Mouse (Mus musculus) MEL (cell line): ENCODE measurements around the gene Flnb. TPM values are rescaled to one million over a fixed set of nuclear protein-coding genes. Genes with fewer than 3 reads are reported as not detected.

Experiments used
- DNase-seq: peaks from one replicate; pipeline ENCODE4 v3.0.0; 2011; ENCODE audit warnings: low read depth, low spot score
- H3K27ac ChIP-seq: 2 replicates; pipeline ENCODE4 v1.5.1; 2012; ENCODE audit warnings: low read depth, mild to moderate bottlenecking, control low read depth, low read length, moderate library complexity; ENCODE audit not compliant: control insufficient read depth
- H3K27me3 ChIP-seq, 2 experiments: fragments of 150-350 bp in 1 of 2; sonication (generic) in 1 of 2; 2 replicates each; pipeline ENCODE4 v1.6.1; 2012; ENCODE audit warnings: low read length in 2 of 2, mild to moderate bottlenecking in 2 of 2, improper control_type of control experiment in 1 of 2, moderate library complexity in 1 of 2; ENCODE audit not compliant: insufficient read depth in 2 of 2, control insufficient read depth in 1 of 2
- H3K36me3 ChIP-seq, 2 experiments: 2 replicates each; pipeline ENCODE4 v1.6.1; 2012 to 2014; ENCODE audit warnings: low read length in 2 of 2, improper control_type of control experiment in 1 of 2, inconsistent platforms in 1 of 2, mild to moderate bottlenecking in 1 of 2; ENCODE audit not compliant: insufficient read depth in 2 of 2, control insufficient read depth in 1 of 2
- H3K4me1 ChIP-seq, 2 experiments: fragments of 150-350 bp in 1 of 2; sonication (generic) in 1 of 2; 2 replicates each; pipeline ENCODE4 v1.6.1; 2012; ENCODE audit warnings: low read length in 2 of 2, improper control_type of control experiment in 1 of 2, mild to moderate bottlenecking in 1 of 2; ENCODE audit not compliant: insufficient read depth in 2 of 2, control insufficient read depth in 1 of 2
- H3K4me3 ChIP-seq, 2 experiments: fragments of 150-350 bp in 1 of 2; sonication (generic) in 1 of 2; 2 replicates each; pipeline ENCODE4 v1.5.1; 2012; ENCODE audit warnings: low read depth in 2 of 2, low read length in 2 of 2, mild to moderate bottlenecking in 2 of 2, moderate library complexity in 2 of 2, control low read depth in 1 of 2, improper control_type of control experiment in 1 of 2; ENCODE audit not compliant: control insufficient read depth in 1 of 2, insufficient read depth in 1 of 2
- H3K79me2 ChIP-seq: 2 replicates; pipeline ENCODE4 v1.6.1; 2012; ENCODE audit warnings: mild to moderate bottlenecking, low read length, moderate library complexity; ENCODE audit not compliant: control insufficient read depth, poor library complexity, insufficient read depth
- H3K9ac ChIP-seq: 2 replicates; pipeline ENCODE4 v1.6.1; 2012; ENCODE audit warnings: low read depth, mild to moderate bottlenecking, control low read depth, low read length, moderate library complexity; ENCODE audit not compliant: control insufficient read depth, poor library complexity, severe bottlenecking
- H3K9me3 ChIP-seq: fragments of 150-350 bp; sonication (generic); replicated peaks from 2 replicates; pipeline ENCODE4 v1.6.1; 2012; ENCODE audit warnings: mild to moderate bottlenecking, low read length, improper control_type of control experiment, moderate library complexity; ENCODE audit not compliant: insufficient read depth
- CHD1 ChIP-seq: IDR thresholded peaks from 2 replicates; pipeline ENCODE4 v1.6.1; 2012; ENCODE audit warnings: low read depth, mild to moderate bottlenecking, inconsistent platforms, low read length, improper control_type of control experiment
- CHD2 ChIP-seq: IDR thresholded peaks from 2 replicates; pipeline ENCODE4 v1.6.1; 2011; ENCODE audit warnings: low read length, improper control_type of control experiment
- CTCF ChIP-seq, 3 experiments: IDR thresholded peaks in 2 of 3; conservative IDR thresholded peaks in 1 of 3; 2 replicates each; pipeline ENCODE4 v1.5.1; 2011 to 2012; ENCODE audit warnings: low read length in 3 of 3, low read depth in 2 of 3, mild to moderate bottlenecking in 2 of 3, improper control_type of control experiment in 1 of 3, inconsistent platforms in 1 of 3, mixed read lengths in 1 of 3, moderate library complexity in 1 of 3; ENCODE audit not compliant: control insufficient read depth in 1 of 3, insufficient read depth in 1 of 3, poor library complexity in 1 of 3, severe bottlenecking in 1 of 3
- E2F4 ChIP-seq: IDR thresholded peaks from 2 replicates; pipeline ENCODE4 v1.6.1; 2011; ENCODE audit warnings: low read depth, low read length, improper control_type of control experiment, borderline replicate concordance
- ELF1 ChIP-seq: IDR thresholded peaks from 2 replicates; pipeline ENCODE4 v1.6.1; 2014; ENCODE audit warnings: low read depth, mild to moderate bottlenecking, inconsistent platforms, low read length, improper control_type of control experiment, moderate library complexity
- EP300 ChIP-seq, 2 experiments: IDR thresholded peaks; 2 replicates each; pipeline ENCODE4 v1.6.1; 2011; ENCODE audit warnings: improper control_type of control experiment in 2 of 2, low read length in 2 of 2, low read depth in 1 of 2, mild to moderate bottlenecking in 1 of 2
- ETS1 ChIP-seq: IDR thresholded peaks from 2 replicates; pipeline ENCODE4 v1.6.1; 2012; ENCODE audit warnings: low read depth, mild to moderate bottlenecking, inconsistent platforms, low read length, improper control_type of control experiment, moderate library complexity
- GABPA ChIP-seq: IDR thresholded peaks from 2 replicates; pipeline ENCODE4 v1.6.1; 2012; ENCODE audit warnings: low read depth, mild to moderate bottlenecking, inconsistent platforms, low read length, improper control_type of control experiment, moderate library complexity
- HCFC1 ChIP-seq: IDR thresholded peaks from 2 replicates; pipeline ENCODE4 v1.6.1; 2012; ENCODE audit warnings: low read depth, mild to moderate bottlenecking, inconsistent platforms, low read length, improper control_type of control experiment, moderate library complexity
- KAT2A ChIP-seq: conservative IDR thresholded peaks from 2 replicates; pipeline ENCODE4 v1.6.1; 2012; ENCODE audit warnings: low read depth, low read length, improper control_type of control experiment, inconsistent platforms
- MAFK ChIP-seq: IDR thresholded peaks from 2 replicates; pipeline ENCODE4 v1.6.1; 2011; ENCODE audit warnings: low read depth, mild to moderate bottlenecking, low read length, improper control_type of control experiment, borderline replicate concordance
- MEF2A ChIP-seq: IDR thresholded peaks from 2 replicates; pipeline ENCODE4 v1.6.1; 2014; ENCODE audit warnings: low read depth, mild to moderate bottlenecking, inconsistent platforms, low read length, improper control_type of control experiment; ENCODE audit not compliant: poor library complexity, insufficient replicate concordance, severe bottlenecking; ENCODE audit errors: extremely low read depth
- MXI1 ChIP-seq: IDR thresholded peaks from 2 replicates; pipeline ENCODE4 v1.6.1; 2011; ENCODE audit warnings: mild to moderate bottlenecking, low read depth, low read length, improper control_type of control experiment
- MYC ChIP-seq: IDR thresholded peaks from 2 replicates; pipeline ENCODE4 v1.6.1; 2011; ENCODE audit warnings: low read depth, mild to moderate bottlenecking, low read length, improper control_type of control experiment, moderate library complexity
- NRF1 ChIP-seq: IDR thresholded peaks from 2 replicates; pipeline ENCODE4 v1.6.1; 2014; ENCODE audit warnings: low read depth, mild to moderate bottlenecking, inconsistent platforms, low read length, improper control_type of control experiment, moderate library complexity; ENCODE audit not compliant: poor library complexity, insufficient read depth, severe bottlenecking
- POLR2A ChIP-seq, 2 experiments: IDR thresholded peaks; 2 replicates each; pipeline ENCODE4 v1.6.1; 2011 to 2012; ENCODE audit warnings: low read length in 2 of 2, mild to moderate bottlenecking in 2 of 2, control low read depth in 1 of 2, improper control_type of control experiment in 1 of 2, low read depth in 1 of 2, moderate library complexity in 1 of 2; ENCODE audit not compliant: control insufficient read depth in 1 of 2, insufficient read depth in 1 of 2, poor library complexity in 1 of 2
- POLR2AphosphoS2 ChIP-seq: IDR thresholded peaks from 2 replicates; pipeline ENCODE4 v1.6.1; 2011; ENCODE audit warnings: low read length, improper control_type of control experiment
- RAD21 ChIP-seq: IDR thresholded peaks from 2 replicates; pipeline ENCODE4 v1.6.1; 2011; ENCODE audit warnings: mild to moderate bottlenecking, low read depth, low read length, improper control_type of control experiment
- SIN3A ChIP-seq: IDR thresholded peaks from 2 replicates; pipeline ENCODE4 v1.6.1; 2012; ENCODE audit warnings: low read length, improper control_type of control experiment, inconsistent platforms
- SMC3 ChIP-seq: IDR thresholded peaks from 2 replicates; pipeline ENCODE4 v1.6.1; 2011; ENCODE audit warnings: low read depth, low read length, improper control_type of control experiment
- TAL1 ChIP-seq: IDR thresholded peaks from 2 replicates; pipeline ENCODE4 v1.6.1; 2012; ENCODE audit warnings: mild to moderate bottlenecking, inconsistent platforms, low read length, moderate library complexity, mixed read lengths
- TBP ChIP-seq: IDR thresholded peaks from 2 replicates; pipeline ENCODE4 v1.8.0; 2011; ENCODE audit warnings: low read depth, low read length, improper control_type of control experiment
- TCF12 ChIP-seq: IDR thresholded peaks from 2 replicates; pipeline ENCODE4 v1.6.1; 2014; ENCODE audit warnings: low read depth, mild to moderate bottlenecking, inconsistent platforms, low read length, improper control_type of control experiment, moderate library complexity
- UBTF ChIP-seq: IDR thresholded peaks from 2 replicates; pipeline ENCODE4 v1.6.1; 2012; ENCODE audit warnings: low read depth, mild to moderate bottlenecking, inconsistent platforms, low read length, improper control_type of control experiment, moderate library complexity, borderline replicate concordance; ENCODE audit not compliant: insufficient read depth
- USF2 ChIP-seq, 2 experiments: IDR thresholded peaks; 2 replicates each; pipeline ENCODE4 v1.6.1; 2011 to 2012; ENCODE audit warnings: improper control_type of control experiment in 2 of 2, low read length in 2 of 2, borderline replicate concordance in 1 of 2, inconsistent platforms in 1 of 2, low read depth in 1 of 2, mild to moderate bottlenecking in 1 of 2; ENCODE audit not compliant: insufficient read depth in 1 of 2
- ZMIZ1 ChIP-seq: IDR thresholded peaks from 2 replicates; pipeline ENCODE4 v1.6.1; 2012; ENCODE audit warnings: low read depth, mild to moderate bottlenecking, inconsistent platforms, low read length, improper control_type of control experiment, moderate library complexity
- ZNF384 ChIP-seq: IDR thresholded peaks from 2 replicates; pipeline ENCODE4 v1.6.1; 2012; ENCODE audit warnings: low read depth, mild to moderate bottlenecking, inconsistent platforms, low read length, improper control_type of control experiment
- polyA plus RNA-seq, 2 experiments: library from polyadenylated mRNA; stranded (reverse) in 1 of 2; unstranded in 1 of 2; fragments of >175 nt in 1 of 2; fragments of >200 nt in 1 of 2; gene quantifications; 2 replicates each; pipeline versions ENCODE4 v1.2.1 to v1.2.4; 2012; ENCODE audit warnings: low replicate concordance in 2 of 2, low read depth in 1 of 2; ENCODE audit not compliant: insufficient read length in 2 of 2, insufficient read depth in 1 of 2, missing spikeins in 1 of 2
- total RNA-seq: library from RNA; depleted of rRNA; stranded (reverse); fragments of 300-350 nt; gene quantifications from 2 replicates; pipeline ENCODE4 v1.2.3, GENCODE M21; 2012

Flnb gene
- total and polyA plus RNA-seq, 3 experiments: 1.0 to 3.1 TPM; not detected in 1

DNA sequence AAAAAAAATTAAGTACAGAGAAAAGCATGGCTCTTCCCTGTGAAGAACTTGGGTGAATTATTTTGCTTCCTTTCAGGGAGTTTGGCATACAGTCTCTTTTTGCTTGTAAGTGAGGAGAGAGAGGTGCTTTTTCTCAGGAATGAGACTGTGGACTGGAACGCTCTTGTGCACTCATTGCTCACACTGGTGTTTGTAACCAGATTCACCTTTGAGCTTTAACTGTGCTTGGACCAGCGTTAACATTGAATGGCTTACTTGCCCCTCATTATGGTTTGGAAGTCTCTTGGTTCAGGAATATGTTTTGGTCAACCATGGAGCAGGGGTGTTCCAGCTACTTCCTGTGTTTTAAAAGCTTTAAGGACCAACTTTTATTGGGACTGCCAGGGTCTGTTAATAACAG is 11.4 kb downstream of the Flnb start:
- H3K27me3 ChIP-seq: no peaks in the 10 kb centered on the region; a peak in 1 of 4 replicates
- no peak for DNase-seq
- no peak for TF ChIP-seq E2F4
- TF ChIP-seq SMC3: no peak
- no peak for TF ChIP-seq TBP
- no peak overlapping the region for H3K4me3 ChIP-seq
- no peaks in the 10 kb centered on the region for H3K9me3 ChIP-seq
- H3K36me3 ChIP-seq: no peaks in the 10 kb centered on the region
- H3K9ac ChIP-seq: no peak overlapping the region
- H3K4me1 ChIP-seq: no peaks in the 10 kb centered on the region
- H3K79me2 ChIP-seq: no peaks in the 10 kb centered on the region
- no peak overlapping the region for H3K27ac ChIP-seq

DNA sequence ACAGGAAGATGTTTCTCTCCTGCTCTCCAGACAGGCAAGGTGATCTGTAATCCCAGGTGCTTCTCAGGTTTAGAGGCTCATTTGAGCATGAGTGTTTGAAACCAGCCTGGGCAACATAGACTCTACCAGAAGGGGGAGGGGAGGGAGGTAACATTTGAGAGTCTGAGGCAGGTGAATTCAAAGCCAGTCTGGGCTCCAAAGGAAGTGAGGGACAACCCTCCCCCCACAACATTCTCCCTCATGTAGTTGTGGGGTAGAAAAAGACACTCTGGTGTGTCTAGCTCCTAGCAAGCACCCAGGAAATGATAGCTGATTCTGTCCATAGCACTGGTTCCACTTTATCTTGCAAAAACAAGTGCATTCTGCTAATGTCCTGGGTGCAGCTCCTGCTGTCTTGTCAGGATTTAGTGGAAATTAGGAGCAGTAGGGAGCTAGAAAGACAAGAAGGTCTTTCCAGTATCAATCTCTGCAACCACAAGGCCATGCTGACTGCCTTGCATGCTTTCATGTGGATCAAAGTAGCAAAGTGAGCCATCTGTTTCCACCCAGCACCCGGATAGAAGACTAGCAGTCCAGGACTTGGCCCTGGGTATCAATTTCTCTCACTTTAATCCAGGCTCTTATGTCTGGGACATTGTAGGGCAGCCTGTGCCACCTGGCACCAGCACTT is 14.1 kb downstream of the Flnb start:
- Histone ChIP-seq H3K4me3 (no peak overlapping the region), H3K79me2 (no peaks in the 10 kb centered on the region), H3K27ac (no peak overlapping the region), H3K9ac (no peak overlapping the region), H3K36me3 (no peaks in the 10 kb centered on the region), H3K27me3 (no peaks in the 10 kb centered on the region), H3K4me1 (no peaks in the 10 kb centered on the region), H3K9me3 (no peaks in the 10 kb centered on the region)
- no peak for DNase-seq
- TF ChIP-seq MEF2A (no peak), CHD1 (no peak), MAFK (no peak), ZMIZ1 (no peak), ELF1 (no peak), MYC (no peak), ETS1 (no peak), KAT2A (no peak), POLR2A (IDR thresholded peaks at IDR 0.05; ENCODE audit: control insufficient read depth in 1 of 2, insufficient read depth in 1 of 2, low read depth in 1 of 2, low read length in 2 of 2, poor library complexity in 1 of 2) (no peak), SMC3 (no peak), TCF12 (no peak), RAD21 (no peak)

DNA sequence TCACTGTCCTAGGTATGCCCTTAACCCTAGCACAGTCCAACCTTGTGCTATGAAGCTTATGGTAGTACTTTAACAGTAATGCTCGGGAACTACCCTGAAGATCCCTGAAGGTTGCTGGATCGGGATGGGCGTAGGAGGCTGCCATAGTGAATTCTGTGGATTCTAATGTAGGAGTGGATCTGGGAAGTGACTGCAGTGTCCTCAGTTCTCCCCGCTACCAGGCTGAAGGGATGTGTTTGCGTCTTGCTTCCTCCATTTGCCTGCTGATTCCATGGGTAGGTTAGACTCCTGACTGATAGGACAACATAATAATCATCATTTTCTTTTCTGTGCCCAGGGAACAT is 14.7 kb downstream of the Flnb start:
- Histone ChIP-seq H3K4me1 (no peaks in the 10 kb centered on the region), H3K36me3 (no peaks in the 10 kb centered on the region), H3K27me3 (no peaks in the 10 kb centered on the region), H3K9me3 (no peaks in the 10 kb centered on the region), H3K27ac (no peak overlapping the region), H3K79me2 (no peaks in the 10 kb centered on the region), H3K4me3 (no peak overlapping the region), H3K9ac (no peak overlapping the region)
- no peak for DNase-seq
- TF ChIP-seq POLR2AphosphoS2: no peak
- no peak for TF ChIP-seq MYC
- no peak for TF ChIP-seq TAL1
- no peak for TF ChIP-seq CHD2
- TF ChIP-seq MXI1: no peak
- TF ChIP-seq KAT2A: no peak
- TF ChIP-seq NRF1: no peak
- TF ChIP-seq SIN3A: no peak
- no peak for TF ChIP-seq HCFC1
- TF ChIP-seq USF2 (IDR thresholded peaks at IDR 0.05; ENCODE audit: borderline replicate concordance in 1 of 2, insufficient read depth in 1 of 2, low read depth in 1 of 2, low read length in 2 of 2): no peak
- TF ChIP-seq ZNF384: no peak
- TF ChIP-seq GABPA: no peak
- no peak for TF ChIP-seq CTCF (IDR thresholded peaks at IDR 0.05 in 2 of 3, conservative IDR thresholded peaks at IDR 0.05 in 1 of 3; ENCODE audit: control insufficient read depth in 1 of 3, insufficient read depth in 1 of 3, low read depth in 2 of 3, low read length in 3 of 3, poor library complexity in 1 of 3, severe bottlenecking in 1 of 3)
- TF ChIP-seq EP300 (IDR thresholded peaks at IDR 0.05; ENCODE audit: low read depth in 1 of 2, low read length in 2 of 2): no peak
- TF ChIP-seq UBTF: no peak
